Mouse (Mus musculus) spleen, postnatal 4 days (tissue): ENCODE data around the gene Hormad2.

ENCODE experiments used
- DNase-seq, 2 experiments: peaks; one replicate each; pipeline ENCODE4 v3.0.0; 2022; ENCODE audit warnings: low spot score in 2 of 2

Gene Hormad2

GRCm38 (mm10) chr11:4340109-4340779, 100.7 kb downstream of the Hormad2 start:
- no peak for DNase-seq

GRCm38 (mm10) chr11:4339275-4339674, 101.6 kb downstream of the Hormad2 start:
- no peak for DNase-seq

GRCm38 (mm10) chr11:4336693-4337283, 104.1 kb downstream of the Hormad2 start:
- no peak for DNase-seq

GRCm38 (mm10) chr11:4335810-4336692, 104.9 kb downstream of the Hormad2 start:
- DNase-seq = no peak

GRCm38 (mm10) chr11:4332961-4333360, 107.9 kb downstream of the Hormad2 start:
- DNase-seq = no peak

GRCm38 (mm10) chr11:4328188-4328587, 112.7 kb downstream of the Hormad2 start:
- DNase-seq = no peak

- DNase-seq = no peak
Observed at GRCm38 (mm10) chr11:4323481-4323880, 117.4 kb downstream of the Hormad2 start.

- no peak for DNase-seq
Observed at GRCm38 (mm10) chr11:4322943-4323342, 118.0 kb downstream of the Hormad2 start.

GRCm38 (mm10) chr11:4320876-4321275, 120.0 kb downstream of the Hormad2 start:
- no peak for DNase-seq

GRCm38 (mm10) chr11:4319212-4319955, 121.5 kb downstream of the Hormad2 start:
- no peak for DNase-seq

GRCm38 (mm10) chr11:4318011-4318410, 122.9 kb downstream of the Hormad2 start:
- DNase-seq = no peak

GRCm38 (mm10) chr11:4317287-4317686, 123.6 kb downstream of the Hormad2 start:
- no peak for DNase-seq

- no peak for DNase-seq
Observed at GRCm38 (mm10) chr11:4312180-4312579, 128.7 kb downstream of the Hormad2 start.

GRCm38 (mm10) chr11:4310324-4310723, 130.6 kb downstream of the Hormad2 start:
- DNase-seq = no peak

- no peak for DNase-seq
Observed at GRCm38 (mm10) chr11:4309613-4310012, 131.3 kb downstream of the Hormad2 start.

GRCm38 (mm10) chr11:4308514-4309450, 132.1 kb downstream of the Hormad2 start:
- no peak for DNase-seq

GRCm38 (mm10) chr11:4308060-4308513, 132.8 kb downstream of the Hormad2 start:
- no peak for DNase-seq

- DNase-seq = no peak
Observed at GRCm38 (mm10) chr11:4306086-4306485, 134.8 kb downstream of the Hormad2 start.

GRCm38 (mm10) chr11:4305090-4305489, 135.8 kb downstream of the Hormad2 start:
- no peak for DNase-seq

GRCm38 (mm10) chr11:4304203-4304602, 136.7 kb downstream of the Hormad2 start:
- DNase-seq = no peak

GRCm38 (mm10) chr11:4303033-4303432, 137.9 kb downstream of the Hormad2 start:
- DNase-seq = no peak
